Mouse (Mus musculus): ENCODE measurements at regions not wholly inside any gene's neighbourhood (a gene's known extent, or its start where the extent isn't known, plus 50 kb on each side); places are given as distances from the start of the nearest gene placed in this dataset.

DNA sequence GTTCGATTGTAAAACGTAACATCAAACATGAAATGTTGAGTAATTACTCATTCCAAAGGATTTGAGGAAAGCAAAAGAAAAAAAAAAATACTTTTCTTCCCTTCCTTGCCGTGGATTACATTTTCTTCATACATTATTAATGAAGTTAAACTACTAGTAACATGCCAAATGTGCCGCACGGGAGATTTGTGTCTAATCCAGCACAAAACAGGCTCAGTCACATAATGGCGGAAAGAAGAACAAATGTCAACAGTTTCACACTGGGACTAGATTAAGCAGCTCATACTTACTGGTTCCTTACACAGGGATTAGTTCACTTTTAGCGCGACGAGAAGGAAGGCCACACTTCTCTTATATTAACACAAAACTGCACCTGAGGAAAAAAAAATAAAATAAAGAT, 94.9 kb upstream of the Pitx2 start:
- TF ChIP-seq CTCF (IDR thresholded peaks at IDR 0.05; ENCODE audit: low read depth): no peak
- no peak overlapping the region for H3K4me3 ChIP-seq (replicated peaks; ENCODE audit: low read depth, low read length)
- H3K36me3 ChIP-seq (ENCODE audit: insufficient read depth, low read length): no peaks in the 10 kb centered on the region
- H3K27ac ChIP-seq: no peak overlapping the region
- WGBS: 82% methylated on average over 9 of the region's 9 CpGs
- no peaks in the 10 kb centered on the region for H3K4me1 ChIP-seq (replicated peaks; ENCODE audit: insufficient read depth, low read length)
- ATAC-seq (replicated peaks; ENCODE audit: low FRiP score, low read depth) (no peak), DNase-seq (ENCODE audit: low spot score) (no peak)
- H3K27me3 ChIP-seq (ENCODE audit: insufficient read depth, low read length): no peaks in the 10 kb centered on the region
- no peaks in the 10 kb centered on the region for H3K9me3 ChIP-seq (replicated peaks; ENCODE audit: low read length)
- peak overlapping the region; percentile 11; the same call in 1 of the 2 replicates for H3K4me2 ChIP-seq (ENCODE audit: low read length)
- no peak overlapping the region for H3K9ac ChIP-seq (ENCODE audit: low read depth, low read length)

DNA sequence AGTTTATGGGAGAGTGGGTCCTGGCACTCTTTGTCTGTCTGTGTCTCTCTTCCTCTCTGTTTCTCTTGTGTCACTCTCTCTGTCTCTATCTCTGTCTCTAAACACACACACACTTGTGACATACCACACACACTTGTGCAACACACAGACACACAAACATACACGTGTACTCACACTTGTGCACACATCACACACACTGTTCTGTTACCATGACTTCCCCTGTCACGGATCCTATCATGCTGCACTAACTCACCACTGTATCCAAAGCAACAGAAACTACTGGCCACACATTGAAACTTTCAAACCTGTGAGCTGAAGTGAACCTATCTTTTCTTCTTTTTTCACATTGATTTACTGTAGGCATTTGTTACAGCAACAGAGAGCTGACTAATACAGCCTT, 93.5 kb upstream of the Pitx2 start:
- H3K4me3 ChIP-seq (replicated peaks; ENCODE audit: low read depth, low read length): no peak overlapping the region
- H3K9me3 ChIP-seq (replicated peaks; ENCODE audit: low read length): no peaks in the 10 kb centered on the region
- no peak overlapping the region for H3K4me2 ChIP-seq (ENCODE audit: low read length)
- no peak for TF ChIP-seq CTCF (IDR thresholded peaks at IDR 0.05; ENCODE audit: low read depth)
- no peaks in the 10 kb centered on the region for H3K27me3 ChIP-seq (ENCODE audit: insufficient read depth, low read length)
- no peaks in the 10 kb centered on the region for H3K4me1 ChIP-seq (replicated peaks; ENCODE audit: insufficient read depth, low read length)
- WGBS: 89% methylated on average over 2 of the region's 2 CpGs
- ATAC-seq (replicated peaks; ENCODE audit: low FRiP score, low read depth) (no peak), DNase-seq (ENCODE audit: low spot score) (no peak)
- no peak overlapping the region for H3K9ac ChIP-seq (ENCODE audit: low read depth, low read length)
- no peak overlapping the region for H3K27ac ChIP-seq
- H3K36me3 ChIP-seq (ENCODE audit: insufficient read depth, low read length): no peaks in the 10 kb centered on the region

DNA sequence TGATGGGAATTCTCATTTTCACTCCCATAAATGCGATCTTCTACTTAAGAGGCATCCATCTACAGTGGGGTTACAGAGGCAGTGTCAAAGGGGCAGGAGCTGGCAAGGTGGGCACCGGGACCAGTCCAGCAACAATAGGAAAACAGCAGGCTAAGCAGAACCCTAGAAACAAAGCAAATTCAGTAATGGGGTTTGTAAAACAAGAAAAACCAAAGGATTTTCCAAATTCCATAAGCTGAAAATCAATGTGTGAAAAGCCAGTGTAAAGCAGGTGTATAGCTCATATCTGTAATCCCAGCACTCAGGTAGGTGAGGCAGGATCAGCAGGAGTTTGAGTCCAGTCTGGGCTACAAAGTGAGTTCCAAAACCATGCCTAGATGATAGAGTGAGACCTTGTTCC, 69.2 kb upstream of the Pitx2 start:
- no peak for DNase-seq (ENCODE audit: low spot score)
- 75% methylated on average over 2 of the region's 2 CpGs for WGBS
- no peak overlapping the region for H3K27ac ChIP-seq
- no peaks in the 10 kb centered on the region for H3K27me3 ChIP-seq (ENCODE audit: insufficient read depth, low read length)
- ATAC-seq (replicated peaks; ENCODE audit: low FRiP score, low read depth): no peak
- H3K36me3 ChIP-seq (ENCODE audit: insufficient read depth, low read length): no peaks in the 10 kb centered on the region
- no peak overlapping the region for H3K4me2 ChIP-seq (ENCODE audit: low read length)
- no peak overlapping the region for H3K9ac ChIP-seq (ENCODE audit: low read depth, low read length)
- H3K9me3 ChIP-seq (replicated peaks; ENCODE audit: low read length): no peaks in the 10 kb centered on the region
- no peak overlapping the region for H3K4me3 ChIP-seq (replicated peaks; ENCODE audit: low read depth, low read length)
- TF ChIP-seq CTCF (IDR thresholded peaks at IDR 0.05; ENCODE audit: low read depth): no peak
- H3K4me1 ChIP-seq (replicated peaks; ENCODE audit: insufficient read depth, low read length): no peaks in the 10 kb centered on the region

DNA sequence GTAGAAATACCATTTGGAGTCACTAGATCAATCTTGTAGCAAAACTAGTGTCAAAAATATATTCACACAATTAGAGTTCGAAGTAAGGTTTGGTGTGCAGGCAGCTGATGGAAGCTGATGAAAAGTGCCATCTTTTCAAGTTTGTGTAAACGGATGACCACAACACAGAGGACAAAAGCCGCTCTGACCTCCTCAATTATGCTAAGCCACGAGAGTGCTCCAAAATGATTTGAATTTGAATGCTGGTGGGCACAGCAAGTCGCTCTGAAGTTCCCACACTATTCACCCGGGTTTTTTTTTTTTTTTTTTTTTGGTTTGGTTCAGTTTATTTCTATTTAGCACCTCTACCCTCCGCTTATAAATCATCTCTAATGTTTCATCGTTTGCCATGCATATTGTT, 68.5 kb upstream of the Pitx2 start:
- Histone ChIP-seq H3K27ac (no peak overlapping the region), H3K4me1 (replicated peaks; ENCODE audit: insufficient read depth, low read length) (no peaks in the 10 kb centered on the region), H3K9me3 (replicated peaks; ENCODE audit: low read length) (no peaks in the 10 kb centered on the region), H3K9ac (ENCODE audit: low read depth, low read length) (no peak overlapping the region), H3K4me3 (replicated peaks; ENCODE audit: low read depth, low read length) (no peak overlapping the region), H3K36me3 (ENCODE audit: insufficient read depth, low read length) (no peaks in the 10 kb centered on the region), H3K4me2 (ENCODE audit: low read length) (no peak overlapping the region), H3K27me3 (ENCODE audit: insufficient read depth, low read length) (no peaks in the 10 kb centered on the region)
- DNase-seq (ENCODE audit: low spot score) (no peak), ATAC-seq (replicated peaks; ENCODE audit: low FRiP score, low read depth) (no peak)
- 64% methylated on average over 8 of the region's 8 CpGs for WGBS
- no peak for TF ChIP-seq CTCF (IDR thresholded peaks at IDR 0.05; ENCODE audit: low read depth)

DNA sequence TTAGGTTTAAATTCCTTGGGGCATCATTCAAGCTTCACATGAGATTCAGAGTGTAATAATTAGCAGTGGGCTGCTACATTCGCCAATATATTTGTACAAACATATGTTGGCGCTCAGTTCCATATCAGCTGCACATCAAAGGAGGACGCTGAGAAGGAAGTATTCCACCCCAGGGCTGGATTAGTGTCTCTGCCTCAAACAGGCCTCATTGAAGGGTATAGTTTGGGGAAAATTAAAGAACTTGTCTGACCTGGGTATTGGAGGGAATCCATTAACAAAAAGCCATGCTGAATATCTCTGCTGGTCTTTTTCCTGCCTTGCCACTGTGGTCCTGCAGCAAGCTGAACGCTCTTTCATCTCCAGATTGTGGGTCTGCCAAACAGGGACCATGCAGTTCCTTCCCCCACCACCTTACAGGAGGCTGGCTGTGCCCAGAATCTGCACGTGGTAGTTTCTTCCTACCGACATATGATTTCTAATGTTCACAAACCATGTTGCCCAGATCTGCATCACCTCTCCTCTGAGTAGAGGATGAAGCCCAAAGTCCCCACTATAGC, 67.7 kb upstream of the Pitx2 start:
- no peak overlapping the region for H3K9ac ChIP-seq (ENCODE audit: low read depth, low read length)
- H3K27ac ChIP-seq: no peak overlapping the region
- no peaks in the 10 kb centered on the region for H3K27me3 ChIP-seq (ENCODE audit: insufficient read depth, low read length)
- no peak for TF ChIP-seq CTCF (IDR thresholded peaks at IDR 0.05; ENCODE audit: low read depth)
- 57% methylated on average over 6 of the region's 6 CpGs for WGBS
- H3K4me1 ChIP-seq (replicated peaks; ENCODE audit: insufficient read depth, low read length): no peaks in the 10 kb centered on the region
- DNase-seq (ENCODE audit: low spot score) (no peak), ATAC-seq (replicated peaks; ENCODE audit: low FRiP score, low read depth) (no peak)
- H3K9me3 ChIP-seq (replicated peaks; ENCODE audit: low read length): no peaks in the 10 kb centered on the region
- no peak overlapping the region for H3K4me2 ChIP-seq (ENCODE audit: low read length)
- H3K4me3 ChIP-seq (replicated peaks; ENCODE audit: low read depth, low read length): no peak overlapping the region
- no peaks in the 10 kb centered on the region for H3K36me3 ChIP-seq (ENCODE audit: insufficient read depth, low read length)
